ENCODE assay signal across 26 mouse cellular contexts in genomic region chr6:63931201-63931600, GRCm38 (mm10).
A peak's percentile ranks its signal among the peaks of the same experiment; 100 is the strongest.
DNase-seq lines count a peak whose midpoint lies in the region; ATAC-seq and TF ChIP-seq lines count a peak whose summit lies in the region.
"Had no signal": no experiment of that assay in that cellular context is flagged by ENCODE, and none has a peak within 500 bp of the region (broad histone marks: within the 10 kb centered on the region; RNA-seq: fewer than 3 reads in every experiment).

No protein-coding gene starts in this region.

- no peaks in the 10 kb centered on the region for H3K36me3 ChIP-seq in forebrain, embryonic 11.5 days (ENCODE audit: control insufficient read depth, insufficient read depth, low read length)
- no peaks in the 10 kb centered on the region for H3K36me3 ChIP-seq in forebrain, embryonic 10.5 days (replicated peaks)
- no peaks in the 10 kb centered on the region for H3K36me3 ChIP-seq in heart, embryonic 12.5 days
- H3K36me3 ChIP-seq in heart, embryonic 11.5 days (ENCODE audit: control insufficient read depth, insufficient read depth, low read length): no peaks in the 10 kb centered on the region
- no peaks in the 10 kb centered on the region for H3K36me3 ChIP-seq in lung, postnatal 0 days (ENCODE audit: insufficient read depth, low read length)
- H3K36me3 ChIP-seq: embryonic facial prominence, embryonic 12.5 days; embryonic facial prominence, embryonic 15.5 days; forebrain, embryonic 15.5 days; heart, embryonic 13.5 days; hindbrain, embryonic 15.5 days; intestine, embryonic 15.5 days had no signal

- H3K4me1 ChIP-seq in forebrain, embryonic 11.5 days (replicated peaks; ENCODE audit: control insufficient read depth, insufficient read depth, low read length): no peaks in the 10 kb centered on the region
- no peaks in the 10 kb centered on the region for H3K4me1 ChIP-seq in forebrain, embryonic 10.5 days
- H3K4me1 ChIP-seq in heart, embryonic 12.5 days (replicated peaks): peaks cover 11% of the 10 kb centered on the region
- H3K4me1 ChIP-seq in heart, embryonic 11.5 days (ENCODE audit: control insufficient read depth, insufficient read depth, low read length): 0 out of 2 replicates have a peak, but pooled peaks cover 7% of the 10 kb centered on the region
- H3K4me1 ChIP-seq in lung, postnatal 0 days (ENCODE audit: insufficient read depth, low read depth, low read length): no peaks in the 10 kb centered on the region
- H3K4me1 ChIP-seq: embryonic facial prominence, embryonic 12.5 days; embryonic facial prominence, embryonic 15.5 days; forebrain, embryonic 15.5 days; hindbrain, embryonic 15.5 days; intestine, embryonic 15.5 days had no signal

- no peak overlapping the region for H3K27ac ChIP-seq in forebrain, embryonic 11.5 days (ENCODE audit: low read depth, low read length)
- no peak overlapping the region for H3K27ac ChIP-seq in forebrain, embryonic 10.5 days
- peak overlapping the region; percentile 54; the same call in 1 of the 2 replicates for H3K27ac ChIP-seq in heart, embryonic 12.5 days (ENCODE audit: poor library complexity, severe bottlenecking)
- H3K27ac ChIP-seq in heart, embryonic 11.5 days (ENCODE audit: low read depth, low read length): no peak overlapping the region
- no peak overlapping the region for H3K27ac ChIP-seq in lung, postnatal 0 days (ENCODE audit: low read length)
- H3K27ac ChIP-seq: embryonic facial prominence, embryonic 12.5 days; embryonic facial prominence, embryonic 15.5 days; forebrain, embryonic 15.5 days; gastrocnemius, adult 2 months; heart, embryonic 13.5 days; hindbrain, embryonic 15.5 days; intestine, embryonic 15.5 days had no signal

- no peak for DNase-seq in forebrain, embryonic 11.5 days (ENCODE audit: low spot score)
- DNase-seq in forebrain, embryonic 10.5 days (ENCODE audit: extremely low spot score, low spot score): no peak
- peak; percentile 7 for DNase-seq in lung, postnatal 0 days (ENCODE audit: low spot score)
- DNase-seq in lung, postnatal 14 days: no peak
- DNase-seq in Muller cell, postnatal 12 days (ENCODE audit: inconsistent ontology term): peak; percentile 74
- DNase-seq in layer of hippocampus, adult 9-11 months: no peak
- DNase-seq: adrenal gland, postnatal 10 days; adrenal gland, postnatal 36 days; cerebellum, adult 11 months; cerebellum, adult 2 months; cerebellum, adult 9-11 months; cerebellum, postnatal 25 days; gastrocnemius, adult 2 months; gastrocnemius, postnatal 14 days; heart, adult 11 months; heart, postnatal 14 days; heart, postnatal 4 days had no signal

- no peak overlapping the region for H3K4me3 ChIP-seq in forebrain, embryonic 11.5 days (ENCODE audit: low read depth, low read length)
- H3K4me3 ChIP-seq in forebrain, embryonic 10.5 days: no peak overlapping the region
- no peak overlapping the region for H3K4me3 ChIP-seq in heart, embryonic 12.5 days
- H3K4me3 ChIP-seq in heart, embryonic 11.5 days (ENCODE audit: low read depth, low read length): no peak overlapping the region
- no peak overlapping the region for H3K4me3 ChIP-seq in lung, postnatal 0 days (ENCODE audit: low read depth, low read length)
- H3K4me3 ChIP-seq: embryonic facial prominence, embryonic 12.5 days; embryonic facial prominence, embryonic 15.5 days; forebrain, embryonic 15.5 days; gastrocnemius, adult 2 months; heart, embryonic 13.5 days; hindbrain, embryonic 15.5 days; intestine, embryonic 15.5 days had no signal

- no peaks in the 10 kb centered on the region for H3K27me3 ChIP-seq in forebrain, embryonic 11.5 days (ENCODE audit: control insufficient read depth, insufficient read depth, low read length)
- no peaks in the 10 kb centered on the region for H3K27me3 ChIP-seq in forebrain, embryonic 10.5 days (ENCODE audit: poor library complexity, severe bottlenecking)
- no peaks in the 10 kb centered on the region for H3K27me3 ChIP-seq in heart, embryonic 12.5 days (replicated peaks)
- no peaks in the 10 kb centered on the region for H3K27me3 ChIP-seq in heart, embryonic 11.5 days (ENCODE audit: control insufficient read depth, insufficient read depth, low read length)
- no peaks in the 10 kb centered on the region for H3K27me3 ChIP-seq in lung, postnatal 0 days (replicated peaks; ENCODE audit: insufficient read depth, low read length)
- H3K27me3 ChIP-seq: embryonic facial prominence, embryonic 12.5 days; embryonic facial prominence, embryonic 15.5 days; forebrain, embryonic 15.5 days; heart, embryonic 13.5 days; hindbrain, embryonic 15.5 days; intestine, embryonic 15.5 days; Patski had no signal

- H3K9ac ChIP-seq in forebrain, embryonic 11.5 days (ENCODE audit: low read length): no peak overlapping the region
- no peak overlapping the region for H3K9ac ChIP-seq in heart, embryonic 12.5 days
- no peak overlapping the region for H3K9ac ChIP-seq in heart, embryonic 11.5 days (ENCODE audit: low read depth, low read length)
- no peak overlapping the region for H3K9ac ChIP-seq in lung, postnatal 0 days (replicated peaks; ENCODE audit: low read depth)
- H3K9ac ChIP-seq: embryonic facial prominence, embryonic 12.5 days; embryonic facial prominence, embryonic 15.5 days; forebrain, embryonic 15.5 days; heart, embryonic 13.5 days; hindbrain, embryonic 15.5 days; intestine, embryonic 15.5 days had no signal

- ATAC-seq in forebrain, embryonic 11.5 days (replicated peaks; ENCODE audit: low FRiP score): peak; percentile 66; the same call in 1 of the 2 replicates
- no peak for ATAC-seq in heart, embryonic 12.5 days (ENCODE audit: insufficient number of reproducible peaks, low FRiP score)
- ATAC-seq in heart, embryonic 11.5 days (replicated peaks; ENCODE audit: insufficient number of reproducible peaks, low FRiP score, low TSS enrichment): no peak
- ATAC-seq in lung, postnatal 0 days: peak; percentile 25; the same call in 1 of the 2 replicates
- ATAC-seq: forebrain, embryonic 15.5 days; intestine, embryonic 15.5 days; Patski had no signal

- no peak for TF ChIP-seq EP300 in lung, postnatal 0 days (IDR thresholded peaks at IDR 0.05)

- H3K4me2 ChIP-seq in forebrain, embryonic 11.5 days (ENCODE audit: low read depth, low read length, severe bottlenecking): no peak overlapping the region
- no peak overlapping the region for H3K4me2 ChIP-seq in heart, embryonic 12.5 days
- H3K4me2 ChIP-seq in heart, embryonic 11.5 days: no peak overlapping the region
- H3K4me2 ChIP-seq in lung, postnatal 0 days (replicated peaks; ENCODE audit: low read depth, low read length): no peak overlapping the region
- H3K4me2 ChIP-seq: embryonic facial prominence, embryonic 12.5 days; embryonic facial prominence, embryonic 15.5 days; forebrain, embryonic 15.5 days; heart, embryonic 13.5 days; hindbrain, embryonic 15.5 days; intestine, embryonic 15.5 days had no signal

- H3K9me3 ChIP-seq in forebrain, embryonic 11.5 days (ENCODE audit: control insufficient read depth, low read length): no peaks in the 10 kb centered on the region
- no peaks in the 10 kb centered on the region for H3K9me3 ChIP-seq in forebrain, embryonic 10.5 days
- no peaks in the 10 kb centered on the region for H3K9me3 ChIP-seq in heart, embryonic 12.5 days (replicated peaks)
- H3K9me3 ChIP-seq in heart, embryonic 11.5 days (replicated peaks; ENCODE audit: control insufficient read depth, low read length): no peaks in the 10 kb centered on the region
- no peaks in the 10 kb centered on the region for H3K9me3 ChIP-seq in lung, postnatal 0 days (ENCODE audit: low read length)
- H3K9me3 ChIP-seq: embryonic facial prominence, embryonic 12.5 days; embryonic facial prominence, embryonic 15.5 days; forebrain, embryonic 15.5 days; heart, embryonic 13.5 days; hindbrain, embryonic 15.5 days; intestine, embryonic 15.5 days had no signal

- no peak for TF ChIP-seq CTCF in lung, postnatal 0 days (IDR thresholded peaks at IDR 0.05)

Comparison
In these comparisons a context has a peak if more than half of its experiments do, and no peak if none do; other contexts are left out.
1. DNase-seq: peak in lung, postnatal 0 days (single experiment) and Muller cell, postnatal 12 days (single experiment); none in forebrain, embryonic 11.5 days (single experiment), forebrain, embryonic 10.5 days (single experiment), lung, postnatal 14 days (single experiment) and layer of hippocampus, adult 9-11 months (single experiment).
2. ATAC-seq: peak in forebrain, embryonic 11.5 days (single experiment) and lung, postnatal 0 days (single experiment); none in heart, embryonic 12.5 days (single experiment) and heart, embryonic 11.5 days (single experiment).